Mouse (Mus musculus): Measurements from ENCODE around the gene Vasn. TPM values are rescaled to one million over a fixed set of nuclear protein-coding genes. Genes with fewer than 3 reads are reported as not detected.
"Not testable (repeated sequence)": the region's sequence is repeated elsewhere in the genome, so short reads cannot be mapped to it uniquely, and the experiment has no call there.

Gene Vasn
- polyA plus RNA-seq, 1 experiment from 2014 or later, result 30.4 TPM

DNA sequence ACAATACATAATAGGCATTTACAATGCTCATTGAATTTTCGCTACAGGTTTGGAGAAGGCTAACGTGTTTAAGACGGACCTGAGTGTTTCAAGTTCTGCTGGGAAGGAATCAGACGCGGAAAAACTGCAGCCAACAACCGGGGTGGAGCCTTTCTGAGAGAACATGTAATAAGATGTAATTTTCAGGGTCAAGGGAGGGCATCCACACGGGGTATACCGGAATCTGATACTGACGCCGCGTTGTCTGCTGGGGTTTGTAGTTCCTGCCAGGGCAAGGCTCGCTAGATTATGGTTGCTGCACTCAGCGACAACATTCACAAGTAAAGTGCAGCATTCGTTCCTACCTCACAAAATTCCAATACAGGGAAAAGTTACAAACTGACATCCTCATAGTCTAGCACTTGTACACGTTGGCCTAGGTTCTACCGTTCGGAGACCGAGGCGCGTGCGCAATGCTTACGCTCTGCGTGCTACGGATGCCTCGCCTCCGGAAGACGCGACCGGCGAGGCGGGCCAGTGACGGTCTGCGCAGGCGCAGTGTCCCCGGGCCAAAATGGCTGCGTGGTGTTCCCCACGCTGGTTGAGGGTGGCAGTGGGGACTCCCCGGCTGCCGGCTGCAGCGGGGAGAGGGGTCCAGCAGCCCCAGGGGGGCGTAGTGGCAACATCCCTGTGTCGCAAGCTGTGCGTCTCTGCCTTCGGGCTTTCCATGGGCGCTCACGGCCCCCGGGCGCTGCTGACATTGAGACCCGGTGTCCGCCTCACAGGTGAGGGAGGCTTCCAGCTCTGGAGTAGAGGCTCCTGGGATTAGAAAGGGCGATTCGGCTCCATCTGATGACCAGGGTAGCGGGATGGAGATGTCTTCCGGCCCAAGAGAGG, 44.1 kb downstream of the Vasn start:
- Histone ChIP-seq H3K36me3 (ENCODE audit: control insufficient read depth, insufficient read depth, low read length) (peaks cover 6% of the 10 kb centered on the region), H3K4me3 (ENCODE audit: low read length) (peak overlapping the region; percentile 96), H3K27ac (ENCODE audit: low read length) (peak overlapping the region; percentile 86), H3K4me1 (replicated peaks; ENCODE audit: control insufficient read depth, insufficient read depth, low read length) (peaks cover 17% of the 10 kb centered on the region), H3K9ac (ENCODE audit: low read length) (peak overlapping the region; percentile 97), H3K9me3 (ENCODE audit: control insufficient read depth, low read length) (no peaks in the 10 kb centered on the region), H3K4me2 (ENCODE audit: low read depth, low read length) (peak overlapping the region; percentile 98), H3K27me3 (ENCODE audit: control insufficient read depth, insufficient read depth, low read depth, low read length) (no peaks in the 10 kb centered on the region)
- ATAC-seq (ENCODE audit: low read depth), result peak; percentile 87
- under 1% methylated on average over 54 of the region's 54 CpGs for WGBS

DNA sequence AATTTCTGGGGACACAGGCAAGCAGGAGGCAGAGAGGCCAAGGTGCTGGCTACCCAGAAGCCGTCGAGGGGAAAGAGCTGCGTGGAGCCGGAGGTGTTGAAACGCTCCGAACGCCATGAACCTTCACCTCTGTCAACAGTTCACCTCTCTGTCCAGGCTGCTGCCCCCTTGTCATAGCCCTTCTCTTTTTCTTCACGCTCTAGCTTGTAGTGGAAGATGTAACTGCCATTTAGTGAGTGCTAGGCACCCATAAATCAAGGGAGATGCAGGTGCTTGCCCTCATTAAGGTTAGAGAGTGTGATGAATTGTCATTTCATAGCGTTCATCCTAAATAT, 44.7 kb downstream of the Vasn start:
- 0% methylated on average over 9 of the region's 9 CpGs for WGBS
- Histone ChIP-seq H3K9ac (ENCODE audit: low read length) (peak overlapping the region; percentile 97), H3K9me3 (ENCODE audit: control insufficient read depth, low read length) (no peaks in the 10 kb centered on the region), H3K4me1 (replicated peaks; ENCODE audit: control insufficient read depth, insufficient read depth, low read length) (peaks cover 13% of the 10 kb centered on the region), H3K4me3 (ENCODE audit: low read length) (peak overlapping the region; percentile 96), H3K27me3 (ENCODE audit: control insufficient read depth, insufficient read depth, low read depth, low read length) (no peaks in the 10 kb centered on the region), H3K27ac (ENCODE audit: low read length) (peak overlapping the region; percentile 86), H3K36me3 (ENCODE audit: control insufficient read depth, insufficient read depth, low read length) (peaks cover 10% of the 10 kb centered on the region), H3K4me2 (ENCODE audit: low read depth, low read length) (peak overlapping the region; percentile 98)
- no peak; the same call in 1 of the 2 replicates for ATAC-seq (ENCODE audit: low read depth)

DNA sequence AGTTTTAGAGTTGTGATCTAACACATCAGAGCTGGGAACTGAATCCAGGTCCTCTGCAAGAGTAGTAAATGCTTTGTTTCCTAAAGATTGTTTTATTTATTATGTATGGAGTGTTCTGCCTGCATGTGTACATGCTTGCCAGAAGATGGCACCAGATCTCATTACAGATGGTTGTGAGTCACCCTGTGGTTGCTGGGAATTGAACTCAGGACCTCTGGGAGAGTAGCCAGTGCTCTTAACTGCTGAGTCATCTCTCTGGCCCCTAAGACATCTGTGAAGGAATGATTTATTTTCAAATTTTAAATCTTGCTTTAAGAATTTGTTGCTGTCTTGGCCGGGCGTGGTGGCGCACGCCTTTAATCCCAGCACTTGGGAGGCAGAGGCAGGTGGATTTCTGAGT, 49.6 kb downstream of the Vasn start:
- not testable (repeated sequence) for H3K4me3 ChIP-seq (ENCODE audit: low read length); ATAC-seq (ENCODE audit: low read depth); H3K27ac ChIP-seq (ENCODE audit: low read length); H3K9me3 ChIP-seq (ENCODE audit: control insufficient read depth, low read length); H3K9ac ChIP-seq (ENCODE audit: low read length); H3K4me2 ChIP-seq (ENCODE audit: low read depth, low read length); H3K27me3 ChIP-seq (ENCODE audit: control insufficient read depth, insufficient read depth, low read depth, low read length)
- peaks cover 10% of the 10 kb centered on the region for H3K4me1 ChIP-seq (replicated peaks; ENCODE audit: control insufficient read depth, insufficient read depth, low read length)
- H3K36me3 ChIP-seq (ENCODE audit: control insufficient read depth, insufficient read depth, low read length), result peaks cover 36% of the 10 kb centered on the region
- 97% methylated on average over 4 of the region's 4 CpGs for WGBS

Other genes starting within 250 kb of the Vasn start
- gene Adcy9, start 219.4 kb upstream of the Vasn start, polyA plus RNA-seq (2015; fragmentation: Nextera tagmentation; extraction: Ambion mirVana), result 1.4 and 1.5 TPM in 2 replicates
- 20.5 and 23.2 TPM in 2 replicates for gene Srl, start 98.1 kb upstream of the Vasn start, polyA plus RNA-seq (2015; fragmentation: Nextera tagmentation; extraction: Ambion mirVana)
- gene Tfap4, start 80.1 kb upstream of the Vasn start, polyA plus RNA-seq (2015; fragmentation: Nextera tagmentation; extraction: Ambion mirVana), result 13.2 and 15.5 TPM in 2 replicates
- 21.3 and 23.7 TPM in 2 replicates for gene Glis2, start 45.2 kb upstream of the Vasn start, polyA plus RNA-seq (2015; fragmentation: Nextera tagmentation; extraction: Ambion mirVana)
- 89.9 and 96.2 TPM in 2 replicates for gene Pam16, start 15.0 kb upstream of the Vasn start, polyA plus RNA-seq (2015; fragmentation: Nextera tagmentation; extraction: Ambion mirVana)
- gene Dnaja3, start within 50 bp of the Vasn start, polyA plus RNA-seq (2015; fragmentation: Nextera tagmentation; extraction: Ambion mirVana), result 61.3 and 61.9 TPM in 2 replicates
- 15.9 and 18.3 TPM in 2 replicates for gene Coro7, start 39.8 kb downstream of the Vasn start, polyA plus RNA-seq (2015; fragmentation: Nextera tagmentation; extraction: Ambion mirVana)
- gene Nmral1, start 79.4 kb downstream of the Vasn start, polyA plus RNA-seq (2015; fragmentation: Nextera tagmentation; extraction: Ambion mirVana), result 60.6 and 62.5 TPM in 2 replicates
- gene Hmox2, start 86.4 kb downstream of the Vasn start, polyA plus RNA-seq (2015; fragmentation: Nextera tagmentation; extraction: Ambion mirVana), result 110 and 114 TPM in 2 replicates
- gene Cdip1, start 150.4 kb downstream of the Vasn start, polyA plus RNA-seq (2015; fragmentation: Nextera tagmentation; extraction: Ambion mirVana), result 90.4 and 93.4 TPM in 2 replicates
- gene 4930562C15Rik, start 195.5 kb downstream of the Vasn start, polyA plus RNA-seq (2015; fragmentation: Nextera tagmentation; extraction: Ambion mirVana), result 0.62 and 1.4 TPM in 2 replicates
- gene Ubald1, start 240.4 kb downstream of the Vasn start, polyA plus RNA-seq (2015; fragmentation: Nextera tagmentation; extraction: Ambion mirVana), result 38.2 and 43.1 TPM in 2 replicates
- 97.9 and 99.3 TPM in 2 replicates for gene Mgrn1, start 246.3 kb downstream of the Vasn start, polyA plus RNA-seq (2015; fragmentation: Nextera tagmentation; extraction: Ambion mirVana)

All from lung, embryonic 16.5 days (tissue).